Mouse (Mus musculus): Measurements from ENCODE around the gene Pfkfb2.

Pfkfb2 gene

GRCm38 (mm10) chr1:130737411-130737881 is 8.4 kb upstream of the Pfkfb2 start:
- no peak for DNase-seq

GRCm38 (mm10) chr1:130734852-130735251 is 5.8 kb upstream of the Pfkfb2 start:
- no peak for DNase-seq

DNA sequence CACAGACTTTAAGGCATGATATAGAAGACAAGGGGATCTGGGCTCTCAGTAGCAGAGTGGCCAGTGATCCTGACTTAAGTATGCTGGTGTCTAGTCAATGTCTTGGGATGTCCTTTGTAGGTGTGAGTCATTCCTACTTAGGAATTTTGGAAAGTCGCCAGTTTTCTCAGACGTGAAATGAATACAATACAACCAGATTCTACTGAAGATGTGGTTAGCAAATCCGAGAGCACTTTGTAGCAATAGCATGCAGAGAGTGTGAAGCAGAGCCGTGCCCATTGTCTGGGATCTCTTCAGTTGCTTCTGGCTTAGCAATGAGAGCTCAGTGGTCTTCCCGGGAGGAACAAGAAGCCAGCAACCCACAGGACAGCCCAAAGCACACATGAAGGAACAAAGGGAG is 5.4 kb upstream of the Pfkfb2 start:
- DNase-seq: no peak

- DNase-seq: peak; percentile 66
These were observed 4.6 kb upstream of the Pfkfb2 start for GRCm38 (mm10) chr1:130733671-130734070.

GRCm38 (mm10) chr1:130732706-130733658 is 3.9 kb upstream of the Pfkfb2 start:
- DNase-seq: no peak

DNA sequence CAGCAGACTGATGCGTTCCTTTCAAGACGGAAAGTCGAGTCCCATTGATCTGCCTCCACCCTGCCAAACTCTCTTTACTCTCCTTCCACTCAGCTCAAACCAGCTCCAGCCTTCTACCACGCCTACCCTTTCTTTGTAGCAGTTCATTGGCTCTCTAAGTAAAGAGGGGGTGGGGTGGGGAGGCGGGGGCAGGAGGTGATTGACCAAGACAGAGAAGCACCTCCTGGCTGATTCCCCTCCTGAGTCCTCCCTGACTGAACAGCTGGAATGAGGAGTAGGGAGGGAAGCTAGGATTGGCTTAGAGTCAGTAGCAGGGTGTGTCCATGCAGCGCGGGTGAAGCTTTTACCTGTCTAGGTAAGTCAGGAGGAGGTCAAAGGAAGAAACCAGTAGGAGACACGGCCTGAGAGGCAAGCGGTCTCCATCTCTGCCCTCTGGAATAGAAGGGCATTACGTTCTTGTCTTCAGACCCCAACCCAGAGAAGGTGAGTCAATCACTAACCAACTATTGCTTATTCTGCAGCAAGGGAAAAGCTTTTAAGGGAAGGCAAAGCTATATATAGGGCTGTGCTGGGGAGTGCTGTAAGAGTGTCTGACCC is 2.8 kb upstream of the Pfkfb2 start, which contains the start of gene AA986860:
Gene AA986860 (plus strand): TSS at position 236 of the 597 bp plus-strand sequence.
- peak; percentile 65 for DNase-seq

GRCm38 (mm10) chr1:130728708-130729107 is 345 bp downstream of the Pfkfb2 start:
- DNase-seq: no peak

DNA sequence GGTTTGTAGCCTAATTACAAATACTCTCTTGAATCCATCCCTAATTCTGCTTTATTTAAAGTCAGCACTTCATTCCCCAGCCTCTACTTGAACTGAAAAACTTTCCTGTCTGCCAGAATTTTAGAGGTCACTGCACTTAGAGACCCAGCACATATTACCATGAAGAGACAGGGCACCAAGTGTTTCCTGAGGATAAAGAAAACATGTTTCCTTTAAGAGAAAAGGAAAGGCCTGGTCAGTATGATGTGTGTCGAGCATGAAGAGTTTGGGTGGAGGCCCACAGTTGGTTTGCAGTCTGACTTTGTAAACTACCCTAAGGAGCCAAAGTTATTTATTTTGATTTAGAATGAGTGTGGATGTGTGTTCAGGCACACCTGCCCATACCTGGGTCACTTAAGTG is 983 bp downstream of the Pfkfb2 start:
- no peak for DNase-seq

- DNase-seq: no peak
These were observed 2.7 kb downstream of the Pfkfb2 start for GRCm38 (mm10) chr1:130726396-130726795.

GRCm38 (mm10) chr1:130724206-130724605 is 4.8 kb downstream of the Pfkfb2 start:
- DNase-seq: no peak

DNA sequence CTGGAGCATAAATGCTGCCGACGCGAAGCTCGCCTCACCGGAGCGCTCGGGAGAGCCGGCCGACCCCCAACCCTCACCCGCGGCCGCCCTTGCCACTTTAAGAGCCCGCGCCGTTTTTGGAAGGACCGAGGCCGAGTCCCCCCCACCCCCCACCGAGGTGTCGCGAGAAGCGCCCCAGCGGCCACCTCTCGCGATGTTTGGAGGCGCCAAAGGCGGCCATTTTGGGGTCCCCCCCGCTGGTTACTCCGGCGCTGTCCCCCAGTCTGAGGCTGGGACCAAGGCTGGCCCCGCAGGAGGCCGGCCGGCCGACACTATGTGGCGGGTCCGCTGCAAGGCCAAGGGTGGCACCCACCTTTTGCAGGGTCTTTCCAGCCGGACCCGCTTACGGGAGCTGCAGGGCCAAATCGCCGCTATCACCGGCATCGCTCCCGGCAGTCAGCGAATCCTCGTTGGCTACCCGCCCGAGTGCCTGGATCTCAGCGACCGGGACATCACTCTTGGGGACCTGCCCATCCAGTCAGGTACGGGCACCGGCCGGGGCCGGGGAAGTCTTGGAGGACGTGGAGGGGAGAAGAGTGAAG is 11.7 kb downstream of the Pfkfb2 start, which contains the start of gene Yod1:
Gene Yod1 (plus strand): TSS at position 37 of the 581 bp plus-strand sequence.
- peak; percentile 95 for DNase-seq

- peak; percentile 59 for DNase-seq
These were observed 12.4 kb downstream of the Pfkfb2 start for GRCm38 (mm10) chr1:130716513-130717290.

GRCm38 (mm10) chr1:130716218-130716512 is 12.9 kb downstream of the Pfkfb2 start:
- DNase-seq: no peak

DNA sequence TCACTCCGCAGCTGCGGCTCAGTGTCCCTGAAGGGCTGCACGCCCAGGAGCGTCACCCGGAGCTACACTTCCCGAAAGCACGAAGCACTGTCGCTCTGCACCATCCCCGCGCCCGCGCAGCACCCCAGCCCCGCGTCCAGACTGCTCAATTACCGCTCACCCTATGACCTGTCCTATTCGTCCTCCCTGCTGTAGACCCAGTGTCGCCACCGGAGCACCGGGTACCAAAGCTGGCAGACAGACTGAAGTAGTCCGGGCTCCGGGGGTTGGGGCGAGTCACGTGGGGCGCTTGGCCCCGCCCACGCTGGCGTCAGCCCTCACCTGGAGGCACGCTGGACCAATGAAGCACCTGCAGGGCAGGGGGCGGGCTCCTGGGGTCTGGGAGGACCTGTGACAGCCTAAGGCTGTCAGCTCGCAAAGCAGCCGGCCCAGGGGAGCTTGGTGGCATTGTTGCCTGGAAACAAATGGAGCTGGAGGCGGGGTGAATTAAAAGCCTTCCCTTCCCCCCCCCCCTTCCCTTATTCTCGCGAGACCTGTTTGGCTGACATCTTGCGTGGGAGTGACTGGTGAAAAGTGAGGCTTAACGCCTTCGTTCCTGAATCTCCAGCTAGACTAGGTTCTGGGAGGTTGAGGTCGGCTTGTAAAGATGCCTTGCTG is 13.4 kb downstream of the Pfkfb2 start, which contains the start of gene Gm29427:
Gene Gm29427 (minus strand): TSS at position 239 of the 657 bp plus-strand sequence.
- peak; percentile 96 for DNase-seq

GRCm38 (mm10) chr1:130714046-130714445 is 15.0 kb downstream of the Pfkfb2 start:
- DNase-seq: no peak

DNA sequence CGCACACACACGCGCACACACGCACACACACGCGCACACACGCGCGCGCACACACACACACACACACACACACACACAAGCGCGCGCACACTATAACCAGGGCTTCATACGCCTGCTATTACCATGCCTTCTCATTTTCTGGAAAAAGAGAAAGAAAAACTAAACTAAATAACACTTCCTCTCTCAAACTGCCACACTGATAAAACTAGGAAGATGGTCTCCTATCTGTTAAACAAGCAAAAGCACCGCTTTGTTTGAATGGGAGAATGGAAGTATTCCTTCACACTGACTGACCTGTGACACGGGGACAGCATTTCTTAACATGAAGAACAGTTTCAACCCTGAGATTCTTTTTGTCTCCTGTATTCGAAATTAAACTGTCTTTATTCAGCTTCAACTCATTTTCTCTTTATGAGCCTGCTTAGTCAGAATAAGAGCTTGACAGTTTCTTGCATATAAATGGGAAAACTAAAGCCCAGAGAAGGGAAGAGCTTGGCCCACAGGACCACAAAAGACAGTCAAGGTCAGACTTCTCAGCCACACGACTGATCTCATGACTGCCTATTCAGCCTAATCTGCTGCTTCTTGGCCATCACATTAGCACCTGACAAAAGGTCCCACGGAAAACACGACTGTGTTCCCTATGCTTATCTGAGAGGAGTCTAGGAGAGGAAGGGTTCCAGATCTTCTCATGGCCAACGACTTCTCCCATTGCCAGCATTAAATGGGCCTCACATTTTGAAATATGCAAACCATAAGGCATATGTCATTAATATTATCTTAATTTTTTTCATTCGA is 18.6 kb downstream of the Pfkfb2 start:
- DNase-seq: no peak

DNA sequence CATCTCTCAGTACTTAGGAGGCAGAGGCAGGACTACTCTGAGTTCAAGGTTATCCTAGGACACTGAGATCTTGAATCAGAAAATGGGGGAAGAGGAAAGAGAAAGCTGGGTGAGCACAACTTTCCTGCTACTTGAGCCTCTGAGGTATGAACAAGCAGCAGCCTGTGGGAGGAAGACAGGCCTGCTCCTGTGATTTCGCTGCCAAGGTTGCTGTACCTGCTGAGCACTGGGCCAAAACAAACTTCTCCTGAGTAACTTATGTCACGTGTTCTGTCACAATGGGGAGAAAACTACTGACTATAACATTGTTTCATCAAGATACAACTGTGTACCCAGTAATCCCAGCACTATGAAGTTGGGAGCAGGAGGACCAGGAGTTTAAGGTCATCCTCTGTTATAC is 25.4 kb downstream of the Pfkfb2 start:
- DNase-seq: no peak

DNA sequence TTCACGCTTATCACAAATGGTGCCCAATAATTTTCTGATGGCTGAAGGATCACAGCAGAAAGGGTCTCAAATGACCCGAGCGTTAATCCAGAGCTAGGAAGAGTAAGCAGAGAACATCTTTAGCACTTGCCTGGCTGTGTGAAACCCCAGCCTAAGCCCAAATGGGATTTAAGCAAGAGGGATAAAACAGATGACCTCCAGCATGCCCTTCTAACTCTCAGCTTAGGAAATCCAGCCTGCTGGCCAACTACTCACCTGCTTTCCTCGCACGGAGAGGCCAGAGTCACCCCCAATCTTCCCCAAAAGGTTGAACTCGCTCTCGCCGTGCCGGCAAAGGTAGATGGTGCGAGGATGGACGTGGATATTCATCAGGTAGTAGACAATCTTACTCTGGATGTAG is 27.1 kb downstream of the Pfkfb2 start:
- DNase-seq: no peak

GRCm38 (mm10) chr1:130699937-130700633 is 29.0 kb downstream of the Pfkfb2 start:
- no peak for DNase-seq

GRCm38 (mm10) chr1:130698601-130699000 is 30.5 kb downstream of the Pfkfb2 start:
- no peak for DNase-seq

DNA sequence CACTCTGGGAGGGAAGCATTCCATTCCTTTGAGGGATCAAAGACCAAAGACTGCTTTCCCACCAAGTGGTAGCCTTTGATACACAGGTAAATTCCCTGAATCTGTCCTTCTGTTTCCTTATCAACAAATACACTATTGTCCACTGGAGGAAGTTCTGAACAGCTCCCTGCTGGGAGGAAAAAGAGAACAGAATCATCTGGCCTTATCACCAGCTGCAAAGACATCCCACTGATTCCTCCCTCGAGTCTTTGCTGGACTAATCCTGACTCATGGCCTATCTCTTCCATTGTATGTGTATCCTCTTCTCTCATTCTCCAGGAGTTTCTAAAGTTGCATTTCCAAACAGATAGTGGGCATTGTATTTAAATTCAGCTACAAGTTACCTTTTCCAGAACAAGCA is 45.1 kb downstream of the Pfkfb2 start:
- DNase-seq: no peak
